Mouse (Mus musculus): Measurements from ENCODE around the gene Pm20d1.
A peak's percentile ranks its signal among the peaks of the same experiment; 100 is the strongest.

Gene Pm20d1

DNA sequence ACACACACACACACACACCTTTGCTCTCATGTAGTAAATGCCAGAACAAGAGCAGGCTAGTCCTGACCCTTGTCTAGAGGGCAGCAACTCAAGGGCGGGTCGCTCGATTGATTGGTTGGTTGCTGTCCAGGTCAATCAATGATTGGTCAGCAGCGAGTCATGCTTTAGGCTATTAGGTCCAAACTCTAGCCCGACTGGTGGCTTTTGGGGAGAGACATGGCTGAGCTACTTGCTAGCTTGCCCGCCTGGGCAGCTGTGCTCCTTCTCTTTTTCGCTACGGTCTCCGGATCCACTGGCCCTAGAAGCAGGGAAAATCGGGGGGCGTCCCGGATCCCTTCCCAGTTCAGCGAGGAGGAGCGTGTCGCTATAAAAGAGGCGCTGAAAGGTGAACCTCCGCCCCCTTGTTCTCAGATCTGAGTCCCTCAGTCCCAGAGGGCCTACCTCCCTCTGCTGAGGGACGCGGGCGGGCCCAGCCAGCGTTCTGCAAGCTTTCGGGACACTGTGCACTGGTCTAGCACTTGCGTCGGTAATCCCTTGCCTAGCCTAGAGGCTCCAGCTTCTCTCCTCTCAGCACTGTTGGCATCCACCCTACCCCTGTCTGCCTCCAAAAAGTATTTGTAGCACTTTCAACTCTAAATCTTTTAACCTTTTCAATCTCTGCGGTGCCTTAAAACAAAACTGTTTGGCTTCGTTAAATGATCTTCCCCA lies at the start of gene Pm20d1:
Gene Pm20d1 (plus strand): TSS at position 180 of the 708 bp plus-strand sequence.
- peak; percentile 83 for DNase-seq (ENCODE audit: low spot score)

DNA sequence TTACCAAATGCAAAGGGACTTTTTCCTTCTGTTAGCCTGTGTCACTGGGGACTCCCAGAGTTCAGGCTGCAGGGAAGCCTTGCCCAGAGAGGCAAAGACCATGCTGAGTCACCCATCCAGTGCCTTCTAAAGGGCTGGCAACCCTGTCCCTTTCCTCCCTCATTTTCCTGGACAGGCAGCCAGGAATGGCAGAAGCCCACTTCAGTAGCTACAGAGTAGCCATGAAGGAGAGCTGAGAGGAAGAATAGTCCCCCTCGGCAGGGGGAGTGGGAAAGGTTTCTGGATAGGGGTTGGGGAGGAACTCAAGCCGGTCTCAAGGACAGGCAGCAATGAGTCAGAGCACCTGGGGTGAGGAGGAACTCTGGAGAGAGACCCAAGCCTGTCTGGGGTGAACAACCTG lies 49.4 kb upstream of the Pm20d1 start:
- DNase-seq (ENCODE audit: low spot score): no peak

DNA sequence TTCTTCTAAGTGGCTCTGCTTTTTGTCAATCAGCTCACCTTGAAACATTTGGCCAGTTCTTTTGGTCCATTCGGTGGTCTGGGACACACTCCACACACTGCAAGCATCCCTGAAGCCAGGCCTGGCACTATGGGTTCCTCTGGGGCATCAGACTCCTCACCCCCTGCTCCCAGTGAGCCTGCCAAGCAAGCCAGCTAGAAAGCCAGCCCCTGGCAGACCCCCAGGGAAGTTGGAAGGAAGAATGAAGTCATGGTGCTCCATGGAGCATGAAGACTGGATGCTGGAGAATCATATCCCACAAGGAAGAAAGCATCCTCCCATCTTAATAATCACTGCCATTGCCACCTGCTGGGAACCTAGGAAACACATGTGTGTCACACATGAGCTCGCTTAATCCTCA lies 48.5 kb upstream of the Pm20d1 start:
- DNase-seq (ENCODE audit: low spot score): no peak

DNA sequence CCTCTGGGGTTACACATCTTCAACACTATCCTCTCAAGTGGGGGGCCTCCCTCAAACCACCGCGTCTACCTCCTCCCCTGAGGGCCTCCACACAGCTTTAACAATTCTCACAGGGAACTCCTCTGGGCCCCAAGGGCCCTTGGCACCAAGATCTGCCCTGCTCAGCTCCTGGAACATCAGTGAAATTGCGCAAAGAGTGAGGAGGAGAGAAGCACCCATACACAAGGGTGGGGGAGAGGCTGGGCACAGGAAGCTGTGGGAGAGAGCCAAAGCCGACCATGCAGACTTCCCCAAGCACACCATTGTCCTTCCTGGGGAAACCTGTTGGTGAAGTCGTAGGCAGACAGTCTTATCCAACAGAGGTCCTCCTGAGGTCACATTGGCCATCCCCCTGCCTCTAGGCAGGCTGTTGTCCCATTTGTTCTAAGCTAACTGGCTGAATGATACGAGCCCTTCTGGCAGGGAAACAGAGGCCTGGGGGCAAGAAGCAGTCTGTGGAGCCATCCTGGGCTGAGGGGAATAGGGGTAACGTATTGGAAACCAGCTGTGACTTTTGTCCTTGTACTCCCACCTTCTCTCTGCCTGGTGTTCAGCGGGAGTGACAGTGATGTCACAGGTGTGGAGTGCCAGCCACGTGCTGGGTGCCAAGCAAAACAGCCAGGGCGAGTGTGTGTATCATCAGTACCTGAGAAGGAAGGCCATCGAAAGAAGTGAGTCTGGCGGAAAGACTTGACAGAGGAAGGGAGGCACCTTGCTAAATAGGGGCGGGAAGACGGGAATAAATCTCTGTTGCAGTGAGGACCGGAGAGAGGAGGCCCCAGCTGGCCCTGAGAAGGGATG lies 47.3 kb upstream of the Pm20d1 start:
- DNase-seq (ENCODE audit: low spot score): no peak

DNA sequence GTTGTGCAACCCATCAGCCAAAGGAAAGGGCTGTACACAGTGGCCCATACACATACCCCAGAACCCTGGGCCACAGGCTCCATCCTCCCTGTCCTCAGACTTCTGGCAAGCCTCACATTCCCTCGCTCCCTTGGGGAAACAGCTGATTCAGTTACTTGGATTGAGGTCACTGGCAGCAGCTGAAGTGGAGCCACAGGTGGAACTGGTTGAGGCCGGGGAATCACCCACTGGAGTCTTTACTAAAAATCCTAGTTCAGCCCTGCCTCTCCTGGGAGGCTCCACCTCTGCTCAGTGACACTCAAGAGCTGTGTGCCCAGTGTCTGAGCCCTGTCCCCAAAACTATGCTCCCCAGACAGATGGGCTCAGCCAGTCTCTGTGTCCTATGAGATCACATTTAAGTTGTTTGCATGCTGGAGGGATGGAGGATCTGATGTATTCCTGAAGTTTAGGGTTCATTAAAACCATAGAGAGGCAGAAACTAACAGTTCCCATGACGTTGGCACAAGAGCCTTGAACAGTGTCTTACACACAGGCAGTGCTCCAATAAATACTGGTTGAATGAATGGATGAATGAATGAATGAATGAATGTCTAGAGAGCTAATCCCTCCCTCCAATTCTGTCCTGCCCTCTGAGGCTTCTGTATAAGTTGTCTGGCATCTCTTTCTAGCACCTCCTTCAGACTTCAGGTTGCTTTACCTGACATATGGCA lies 45.8 kb upstream of the Pm20d1 start:
- DNase-seq (ENCODE audit: low spot score): no peak

DNA sequence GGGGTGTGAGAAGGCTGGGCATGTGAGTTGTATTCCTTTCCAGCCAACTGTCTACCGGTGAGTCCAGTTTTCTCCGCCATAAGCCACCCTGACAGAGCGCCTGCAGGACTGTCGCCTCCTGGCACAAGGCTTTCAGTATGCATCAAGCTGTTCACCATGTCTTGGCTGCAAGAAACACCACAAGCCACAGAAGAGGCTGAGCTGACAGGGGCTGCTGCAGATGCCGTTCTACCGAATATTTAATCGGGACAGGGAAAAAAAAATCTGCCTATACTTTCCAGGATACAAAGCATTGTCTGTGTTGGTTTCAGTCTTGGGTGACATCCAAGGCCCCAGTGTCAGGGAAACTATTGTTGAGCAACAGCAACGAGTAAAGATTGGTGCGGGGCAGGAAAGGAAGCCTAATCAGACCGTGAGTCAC lies 45.3 kb upstream of the Pm20d1 start:
- no peak for DNase-seq (ENCODE audit: low spot score)

DNA sequence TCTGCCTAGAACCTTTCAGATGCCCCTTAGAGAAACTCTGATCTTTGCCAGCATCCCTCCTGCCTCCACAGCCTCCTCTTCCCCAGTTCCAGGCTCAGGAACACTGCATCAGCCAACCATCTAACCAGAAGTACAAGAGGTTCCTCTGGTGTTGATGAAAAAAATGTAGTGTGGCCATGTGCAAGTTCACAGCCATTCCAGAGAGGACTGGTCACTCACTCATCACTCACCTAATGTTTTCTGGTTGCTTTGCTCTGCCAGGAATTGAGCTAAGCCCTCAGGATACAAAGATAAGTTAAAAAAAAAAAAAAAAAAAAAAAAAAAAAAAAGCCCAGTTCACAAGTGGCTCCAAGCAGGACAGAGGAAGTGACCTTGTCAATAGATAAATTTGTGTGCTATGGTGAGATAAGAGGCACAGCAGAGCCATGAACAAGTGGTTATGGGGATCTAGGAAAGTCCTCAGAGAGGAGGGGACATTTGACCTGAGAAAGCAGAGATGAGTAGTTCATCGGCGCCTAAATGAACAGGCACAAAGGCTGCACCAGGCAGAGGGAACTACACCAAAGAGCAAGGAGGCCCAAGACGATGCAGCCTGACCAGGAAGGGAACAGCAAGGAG lies 42.9 kb upstream of the Pm20d1 start:
- no peak for DNase-seq (ENCODE audit: low spot score)

DNA sequence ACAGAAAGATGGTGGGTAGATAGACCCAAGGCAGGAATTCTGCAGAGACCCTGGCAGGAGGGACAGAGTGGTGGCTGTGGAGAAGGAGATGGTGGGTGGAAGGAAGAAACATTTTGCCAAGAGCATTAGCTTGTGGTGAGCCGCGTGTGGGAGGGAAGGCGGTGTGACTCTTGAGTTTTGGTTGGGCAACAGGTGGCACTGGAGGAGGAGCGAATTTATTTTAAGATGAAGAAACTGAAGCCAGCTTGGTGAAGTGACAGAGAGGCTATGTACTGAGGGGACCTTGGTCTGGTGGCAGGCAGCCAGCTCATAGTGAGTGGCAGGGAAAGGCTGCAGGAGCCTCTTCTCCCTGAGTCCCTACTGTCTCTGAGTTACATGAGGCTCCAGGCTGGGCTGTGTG lies 42.3 kb upstream of the Pm20d1 start:
- DNase-seq (ENCODE audit: low spot score): no peak

DNA sequence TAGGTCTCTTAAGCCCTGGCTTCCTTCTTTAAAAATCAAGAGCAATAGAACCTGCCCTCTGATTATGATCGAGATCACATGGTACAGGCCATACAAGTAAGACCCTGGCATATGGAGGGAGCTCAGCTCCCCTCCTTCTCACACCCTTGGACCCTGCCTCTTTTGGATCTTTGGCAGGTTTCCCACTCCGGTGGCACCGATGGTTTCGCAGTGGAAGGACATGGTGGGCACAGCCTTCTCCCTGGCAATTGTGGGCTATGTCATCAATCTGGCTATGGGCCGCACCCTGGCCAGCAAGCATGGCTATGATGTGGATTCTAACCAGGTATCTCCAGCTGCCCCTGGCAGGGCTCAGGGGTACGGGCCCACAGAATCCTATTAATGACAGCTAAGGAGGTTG lies 40.0 kb upstream of the Pm20d1 start:
- no peak for DNase-seq (ENCODE audit: low spot score)

DNA sequence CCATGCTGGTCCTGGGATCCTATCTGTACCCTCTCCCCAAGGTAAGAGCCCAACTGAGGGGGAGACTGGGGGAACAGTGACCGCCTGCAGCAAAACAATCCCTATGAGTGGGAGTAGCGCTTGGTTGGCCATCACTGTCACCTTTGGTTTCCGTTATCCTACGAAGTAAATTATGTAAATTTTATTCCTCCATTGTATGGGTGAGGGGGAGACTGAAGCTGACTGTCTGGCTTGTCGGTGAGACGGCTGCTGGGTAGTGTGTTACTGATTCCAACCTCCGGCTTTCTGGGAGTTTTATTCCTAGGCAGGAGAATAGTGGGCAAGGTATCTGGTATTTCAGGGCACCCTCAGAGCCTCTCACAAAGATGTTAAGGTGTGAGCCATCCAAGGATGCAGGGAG lies 38.4 kb upstream of the Pm20d1 start:
- DNase-seq (ENCODE audit: low spot score): no peak

DNA sequence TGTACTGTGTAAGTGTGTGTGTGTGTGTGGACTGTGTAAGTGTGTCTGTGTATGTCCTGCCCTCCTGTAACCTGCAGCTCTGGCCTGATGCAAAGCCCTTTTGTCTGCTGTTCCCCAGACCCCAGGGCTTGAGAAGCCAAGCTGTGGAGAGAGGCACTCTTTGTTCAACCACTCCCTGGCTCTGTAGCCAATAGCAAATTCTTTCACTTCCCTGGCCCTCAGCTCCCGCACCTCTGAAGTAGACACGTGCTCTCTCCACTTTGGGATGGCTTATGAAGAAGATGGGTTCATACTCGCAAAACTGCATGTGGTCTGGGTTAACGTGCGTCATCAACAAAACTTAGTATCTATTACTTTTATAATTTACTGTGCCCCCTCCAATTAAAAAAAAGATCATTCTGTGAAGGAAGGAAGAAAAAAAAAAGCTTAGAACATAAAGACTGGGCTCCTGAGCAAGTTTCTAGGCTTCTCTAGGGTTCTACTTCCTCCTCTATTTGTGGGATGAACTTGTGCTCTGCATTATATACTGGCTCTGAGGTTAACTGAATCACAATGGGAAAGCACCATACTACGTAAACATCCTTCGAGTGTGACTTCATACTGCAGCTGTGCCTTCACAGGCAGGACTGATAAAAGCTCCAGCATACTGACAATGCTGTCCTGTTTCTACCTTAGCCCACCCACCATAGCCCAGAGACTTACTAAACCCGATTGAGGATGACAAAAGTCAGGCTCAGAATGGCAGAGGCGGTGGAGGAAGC lies 37.3 kb upstream of the Pm20d1 start:
- peak; percentile 17 for DNase-seq (ENCODE audit: low spot score)

DNA sequence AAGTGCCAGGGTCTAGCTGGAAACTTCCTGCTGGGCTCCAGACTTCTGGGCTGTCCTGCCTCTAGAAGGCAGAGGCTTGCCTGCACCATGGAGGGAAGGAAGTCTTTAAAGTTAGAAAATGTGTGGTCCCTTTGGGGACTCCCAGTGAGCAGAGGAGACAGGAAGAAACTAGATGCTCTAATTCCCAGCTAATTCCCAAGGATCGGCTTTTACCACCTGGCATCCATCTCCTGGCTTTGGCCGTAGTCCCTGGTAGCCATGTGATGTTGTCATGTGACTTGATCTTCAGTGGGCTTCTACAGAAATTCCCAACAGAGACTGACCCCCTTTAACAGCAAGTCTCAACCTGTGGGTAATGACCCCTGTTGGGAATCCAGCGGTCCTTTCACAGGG lies 36.8 kb upstream of the Pm20d1 start:
- DNase-seq (ENCODE audit: low spot score): no peak

DNA sequence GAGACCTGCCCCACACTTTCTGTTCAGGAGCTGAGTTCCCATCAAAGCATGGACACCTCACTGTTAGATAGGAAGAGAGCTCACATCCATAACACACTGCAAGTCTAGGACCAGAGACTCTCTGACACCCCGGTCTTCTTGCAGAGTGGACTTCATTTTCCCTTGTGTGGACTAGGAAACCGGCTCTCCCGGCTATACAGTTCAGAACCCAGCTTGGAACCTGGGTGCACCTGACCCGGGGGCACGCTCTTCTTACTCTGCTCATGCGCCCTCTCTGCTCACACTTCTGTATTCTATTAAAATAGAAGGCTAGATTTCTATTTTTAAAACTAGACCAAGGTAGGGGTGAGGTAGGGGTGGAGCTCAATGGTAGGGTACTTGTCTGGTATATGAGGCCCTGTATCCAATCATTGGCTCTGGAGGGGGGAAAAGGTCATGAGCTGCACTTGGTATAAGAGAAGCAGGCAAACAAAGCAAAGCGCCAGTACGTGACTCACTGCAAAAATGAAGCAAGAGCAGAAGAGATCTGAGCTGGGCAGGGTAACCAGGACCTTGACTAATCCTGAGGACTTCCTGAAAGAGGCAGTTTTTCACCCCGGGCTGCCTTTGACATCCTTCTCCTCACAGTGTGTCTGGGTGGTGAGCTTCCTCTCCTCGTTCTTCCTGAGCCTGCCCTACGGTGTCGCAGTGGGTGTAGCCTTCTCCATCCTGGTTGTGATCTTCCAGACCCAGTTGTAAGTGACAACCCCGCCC lies 35.9 kb upstream of the Pm20d1 start:
- no peak for DNase-seq (ENCODE audit: low spot score)

DNA sequence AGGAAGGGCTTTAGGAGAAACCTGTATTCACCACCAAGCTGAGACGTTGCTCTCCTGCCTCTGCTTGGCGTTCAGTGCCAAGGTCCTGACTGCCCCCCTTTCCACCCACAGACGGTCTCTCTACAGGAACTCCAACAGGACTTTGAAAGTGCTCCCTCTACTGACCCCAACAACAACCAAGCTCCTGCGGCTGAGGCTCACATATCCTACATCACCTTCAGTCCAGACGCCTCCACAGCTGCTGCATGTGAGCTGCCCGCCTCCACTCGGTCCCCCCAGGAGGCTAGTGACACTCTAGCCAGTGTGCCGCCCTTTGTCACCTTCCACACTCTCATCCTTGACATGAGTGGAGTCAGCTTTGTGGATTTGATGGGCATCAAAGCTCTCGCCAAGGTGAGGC lies 33.5 kb upstream of the Pm20d1 start:
- DNase-seq (ENCODE audit: low spot score): no peak

DNA sequence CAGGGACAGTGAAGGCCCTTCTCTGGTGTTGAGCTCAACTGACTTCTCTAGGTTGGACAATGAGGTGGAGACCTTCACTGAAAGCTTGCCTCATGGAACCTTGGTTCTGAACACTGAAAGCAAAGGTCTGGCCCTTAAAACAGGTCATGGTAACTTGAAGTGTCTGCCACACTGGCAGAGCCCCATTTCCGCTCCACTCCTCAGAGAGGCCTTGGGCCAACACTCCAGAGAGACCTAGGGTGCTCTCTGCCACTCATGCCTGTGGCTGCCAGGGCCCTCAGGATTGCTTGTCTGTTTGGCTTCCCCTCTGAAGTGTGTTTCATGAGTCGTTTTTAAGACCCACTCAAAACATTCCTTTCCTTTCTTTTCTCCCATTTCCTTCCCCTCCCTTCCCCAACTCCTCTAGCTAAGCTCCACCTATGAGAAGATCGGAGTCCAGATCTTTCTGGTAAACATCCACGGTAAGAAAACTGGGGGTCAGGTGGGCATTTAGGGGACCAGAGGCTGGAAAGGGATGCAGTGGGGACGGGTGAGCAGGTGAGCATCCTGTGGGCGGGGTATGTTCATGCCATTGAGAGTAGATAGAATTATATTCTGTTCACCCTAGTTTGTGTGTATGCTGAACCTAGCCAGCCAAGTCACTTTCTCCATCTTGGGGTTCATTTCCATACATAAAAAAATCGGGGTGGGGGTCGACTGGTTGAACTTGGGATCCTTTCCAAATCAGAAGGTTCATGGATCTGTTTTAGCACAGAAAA lies 32.4 kb upstream of the Pm20d1 start:
- DNase-seq (ENCODE audit: low spot score): no peak

DNA sequence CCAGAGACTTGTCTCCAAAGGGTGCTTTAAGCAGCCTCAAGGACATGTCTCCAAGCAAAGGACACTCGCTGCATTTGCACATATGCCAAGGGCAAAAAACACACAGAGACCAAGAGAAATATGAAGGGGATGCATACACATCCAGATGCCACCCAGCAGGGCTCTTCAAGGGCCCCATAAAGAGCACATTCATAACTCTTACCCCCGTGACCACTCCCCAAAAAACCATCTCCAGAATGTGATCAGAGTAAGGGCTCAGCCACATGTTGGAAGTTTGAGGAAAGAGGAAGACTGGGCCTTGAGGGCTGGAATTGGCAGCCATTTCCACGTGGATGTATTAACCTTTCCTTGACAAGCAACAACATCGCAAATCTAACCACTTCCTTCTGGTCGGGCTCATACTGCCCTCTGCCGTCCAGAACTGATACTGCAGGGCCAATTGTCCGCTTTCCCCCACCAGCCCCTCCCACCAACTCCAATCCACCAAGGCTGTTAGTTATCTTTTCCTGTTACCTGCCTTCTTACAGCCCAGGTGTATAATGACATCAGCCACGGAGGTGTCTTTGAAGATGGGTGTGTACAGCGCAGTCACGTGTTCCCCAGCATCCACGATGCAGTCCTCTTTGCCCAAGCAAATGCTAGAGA lies 31.7 kb upstream of the Pm20d1 start:
- DNase-seq (ENCODE audit: low spot score): peak; percentile 83

DNA sequence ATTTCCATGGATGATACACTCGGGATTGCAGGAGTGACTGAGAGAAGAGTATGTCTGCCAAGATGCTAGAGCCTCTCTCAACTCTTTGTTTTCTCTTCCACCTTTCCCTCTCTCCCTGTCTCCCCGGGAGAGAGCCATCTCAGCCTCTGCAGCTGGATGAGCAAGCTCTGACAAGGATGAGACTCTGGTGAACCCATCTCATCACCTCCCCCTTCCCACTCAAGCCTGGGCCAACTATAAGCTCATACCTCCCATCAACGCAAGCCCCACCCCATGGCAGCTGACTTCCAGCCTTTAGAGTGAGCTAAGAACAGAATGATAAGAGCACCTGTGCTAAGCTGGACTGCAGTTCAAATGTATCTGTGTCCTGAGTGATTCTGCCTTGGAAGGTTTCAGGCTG lies 27.9 kb upstream of the Pm20d1 start:
- no peak for DNase-seq (ENCODE audit: low spot score)

DNA sequence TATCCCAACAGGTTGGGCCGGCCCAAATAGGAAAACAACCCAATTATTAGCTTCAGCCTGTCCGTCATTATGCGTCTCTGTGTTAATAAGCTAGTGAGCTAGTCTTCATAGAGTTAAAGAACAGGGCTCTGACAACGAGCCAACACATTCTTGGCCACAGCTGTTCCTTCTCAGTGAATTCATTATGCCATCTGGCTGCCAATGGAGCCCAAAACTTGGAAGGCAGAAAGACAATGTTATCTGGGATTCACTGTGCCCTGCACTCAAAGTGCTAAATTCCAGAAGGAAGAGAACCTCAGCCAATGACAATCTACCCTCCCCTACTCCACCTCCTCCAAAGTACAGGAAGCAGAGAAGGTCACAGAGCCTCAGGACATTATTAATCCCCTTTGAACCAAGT lies 26.5 kb upstream of the Pm20d1 start:
- no peak for DNase-seq (ENCODE audit: low spot score)

DNA sequence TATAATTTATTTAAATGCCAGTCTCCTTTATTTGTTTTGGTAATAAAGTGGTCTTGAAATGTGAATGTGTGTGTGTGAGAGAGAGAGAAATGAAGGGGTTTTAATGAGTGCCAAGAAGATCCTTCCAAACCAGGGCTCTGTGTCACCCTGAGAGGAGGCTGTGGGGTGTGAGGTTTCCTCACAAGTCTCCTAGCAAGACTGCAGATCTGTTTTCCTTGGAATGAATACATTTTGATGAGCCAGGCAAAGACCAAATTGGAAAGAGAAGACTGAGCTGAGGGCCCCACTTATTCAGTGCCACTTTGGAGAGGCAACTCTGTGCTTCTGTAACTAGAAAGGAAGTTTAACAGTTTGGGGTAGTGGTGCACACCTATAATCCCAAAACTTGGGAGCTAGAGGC lies 25.7 kb upstream of the Pm20d1 start:
- no peak for DNase-seq (ENCODE audit: low spot score)

DNA sequence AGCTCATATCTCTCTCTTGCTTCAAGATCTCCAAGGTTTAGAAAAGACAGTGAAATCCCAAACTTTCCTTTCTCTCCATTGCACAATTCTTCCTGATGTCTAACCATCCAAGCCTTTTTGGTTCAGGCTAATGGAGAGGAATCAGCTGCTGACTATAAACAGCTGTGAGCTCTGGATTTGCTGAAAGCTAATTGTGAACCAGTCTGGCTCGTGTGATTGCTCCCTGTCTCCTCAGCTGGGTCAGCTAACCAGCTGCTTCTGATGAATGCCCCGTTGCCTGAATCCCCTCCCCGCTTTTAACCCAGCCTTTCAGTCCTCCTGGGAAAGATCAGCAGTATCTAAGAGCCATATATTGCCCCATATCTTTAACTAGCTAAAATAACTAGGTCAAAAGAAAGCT lies 2.6 kb upstream of the Pm20d1 start:
- DNase-seq (ENCODE audit: low spot score): peak; percentile 11

Data from embryo, embryonic 10 days (tissue).